In the genomic region with DNA sequence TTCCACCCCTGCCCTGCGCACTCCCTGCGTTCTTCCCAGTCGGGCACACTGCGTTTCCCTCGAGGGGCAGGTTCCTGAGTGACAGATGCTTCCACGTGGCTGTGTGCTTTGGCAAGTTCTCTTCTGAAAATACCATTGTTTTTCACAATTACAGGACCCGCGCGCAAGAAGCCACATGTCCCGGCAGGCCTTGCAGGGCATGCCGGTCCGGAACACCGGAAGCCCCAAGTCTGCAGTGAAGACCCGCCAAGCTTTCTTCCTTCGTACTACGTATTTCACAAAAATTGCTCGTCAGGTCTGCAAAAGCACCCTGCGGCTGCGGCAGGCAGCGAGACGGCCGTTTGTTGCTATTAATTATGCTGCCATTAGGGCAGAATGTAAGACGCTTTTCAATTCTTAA, we compare ENCODE assay signal across 17 mouse cellular contexts. TPM values are rescaled to one million over a fixed set of nuclear protein-coding genes. Genes with fewer than 3 reads are reported as not detected.
DNase-seq lines count a peak whose midpoint lies in the region; ATAC-seq and TF ChIP-seq lines count a peak whose summit lies in the region.
"Had no signal": no experiment of that assay in that cellular context is flagged by ENCODE, and none has a peak within 500 bp of the region (broad histone marks: within the 10 kb centered on the region; RNA-seq: fewer than 3 reads in every experiment).

No protein-coding gene starts in this region.

- no peak for ATAC-seq in midbrain, embryonic 16.5 days
- ATAC-seq in midbrain, postnatal 0 days (ENCODE audit: low FRiP score) = no peak
- peak; percentile 41; the same call in 1 of the 2 replicates for ATAC-seq in forebrain, embryonic 15.5 days (replicated peaks)
- no peak for ATAC-seq in hindbrain, postnatal 0 days
- ATAC-seq: activated CD4-positive, CD25-positive, alpha-beta regulatory T cell, adult 4 months; inflammation-experienced regulatory T-cells, adult 6 months had no signal

- no peaks in the 10 kb centered on the region for H3K27me3 ChIP-seq in midbrain, embryonic 16.5 days (ENCODE audit: control insufficient read depth, insufficient read depth, low read depth, low read length)
- H3K27me3 ChIP-seq in midbrain, postnatal 0 days (ENCODE audit: insufficient read depth, low read length) = no peaks in the 10 kb centered on the region; the same call in 1 of the 2 replicates
- no peaks in the 10 kb centered on the region for H3K27me3 ChIP-seq in forebrain, embryonic 15.5 days
- no peaks in the 10 kb centered on the region for H3K27me3 ChIP-seq in hindbrain, postnatal 0 days (ENCODE audit: insufficient read depth, low read length)

- 65% methylated on average over 23 of the region's 23 CpGs for WGBS in midbrain, embryonic 16.5 days
- 66% methylated on average over 23 of the region's 23 CpGs for WGBS in midbrain, postnatal 0 days
- 38% methylated on average over 23 of the region's 23 CpGs for WGBS in forebrain, embryonic 15.5 days
- WGBS in hindbrain, postnatal 0 days = 46% methylated on average over 23 of the region's 23 CpGs
- 31% methylated on average over 23 of the region's 23 CpGs for WGBS in olfactory bulb, adult 2 months

- 0 out of 2 replicates have a peak overlapping the region, but pooled peaks have one; percentile 14 for H3K4me2 ChIP-seq in midbrain, embryonic 16.5 days (ENCODE audit: low read length)
- H3K4me2 ChIP-seq in midbrain, postnatal 0 days (ENCODE audit: low read depth, low read length, poor library complexity, severe bottlenecking) = no peak overlapping the region; the same call in 1 of the 2 replicates
- H3K4me2 ChIP-seq in forebrain, embryonic 15.5 days (replicated peaks) = peak overlapping the region; percentile 33
- H3K4me2 ChIP-seq in hindbrain, postnatal 0 days (ENCODE audit: low read depth, low read length) = peak overlapping the region; percentile 45
- H3K4me2 ChIP-seq: midbrain, embryonic 11.5 days had no signal

- no peak for TF ChIP-seq CTCF in midbrain, postnatal 0 days (IDR thresholded peaks at IDR 0.05)
- TF ChIP-seq CTCF in hindbrain, postnatal 0 days (IDR thresholded peaks at IDR 0.05; ENCODE audit: low read depth) = no peak
- no peak for TF ChIP-seq CTCF in olfactory bulb, adult 2 months (IDR thresholded peaks at IDR 0.05; ENCODE audit: insufficient read depth, low read depth, low read length)

- TF ChIP-seq POLR2A in olfactory bulb, adult 2 months (IDR thresholded peaks at IDR 0.05; ENCODE audit: insufficient read depth, low read depth, low read length) = no peak

- no peaks in the 10 kb centered on the region for H3K9me3 ChIP-seq in midbrain, embryonic 16.5 days (replicated peaks; ENCODE audit: control insufficient read depth, low read length, poor library complexity, severe bottlenecking)
- no peaks in the 10 kb centered on the region for H3K9me3 ChIP-seq in midbrain, postnatal 0 days (ENCODE audit: low read length)
- H3K9me3 ChIP-seq in forebrain, embryonic 15.5 days = no peaks in the 10 kb centered on the region
- H3K9me3 ChIP-seq in hindbrain, postnatal 0 days (ENCODE audit: low read length) = no peaks in the 10 kb centered on the region

- no peak for DNase-seq in midbrain, postnatal 0 days (ENCODE audit: low spot score)
- DNase-seq in hindbrain, postnatal 0 days (ENCODE audit: low spot score) = peak; percentile 45
- DNase-seq in urinary bladder, postnatal 4 days (ENCODE audit: low spot score in 2 of 2) = no peak
- DNase-seq in ovary, postnatal 10 days (ENCODE audit: low spot score) = no peak
- DNase-seq: cerebellum, postnatal 14 days; kidney, adult 9 months; liver; lung, adult 2 months; lung, postnatal 4 days; thymus, adult 2 months had no signal

- H3K4me3 ChIP-seq in midbrain, embryonic 16.5 days (ENCODE audit: low read depth, low read length) = no peak overlapping the region
- no peak overlapping the region for H3K4me3 ChIP-seq in midbrain, postnatal 0 days (ENCODE audit: low read depth, low read length)
- H3K4me3 ChIP-seq in forebrain, embryonic 15.5 days = peak overlapping the region; percentile 19
- no peak overlapping the region for H3K4me3 ChIP-seq in hindbrain, postnatal 0 days (ENCODE audit: low read length)
- peak overlapping the region; percentile 51 for H3K4me3 ChIP-seq in olfactory bulb, adult 2 months (ENCODE audit: insufficient read depth, low read depth, low read length)
- H3K4me3 ChIP-seq: myocyte had no signal

- no peak overlapping the region for H3K9ac ChIP-seq in midbrain, embryonic 16.5 days (ENCODE audit: low read depth, low read length)
- H3K9ac ChIP-seq in midbrain, postnatal 0 days (replicated peaks; ENCODE audit: low read length, poor library complexity, severe bottlenecking) = no peak overlapping the region
- H3K9ac ChIP-seq in forebrain, embryonic 15.5 days (replicated peaks) = peak overlapping the region; percentile 10; the same call in 1 of the 2 replicates
- H3K9ac ChIP-seq in hindbrain, postnatal 0 days (replicated peaks; ENCODE audit: low read length) = no peak overlapping the region

- no peak overlapping the region for H3K27ac ChIP-seq in midbrain, embryonic 16.5 days (ENCODE audit: low read length)
- no peak overlapping the region for H3K27ac ChIP-seq in midbrain, postnatal 0 days (ENCODE audit: low read depth, low read length)
- H3K27ac ChIP-seq in forebrain, embryonic 15.5 days (replicated peaks) = no peak overlapping the region
- no peak overlapping the region for H3K27ac ChIP-seq in hindbrain, postnatal 0 days
- H3K27ac ChIP-seq in olfactory bulb, adult 2 months (ENCODE audit: insufficient read depth, low read depth, low read length) = no peak overlapping the region

- H3K36me3 ChIP-seq in midbrain, embryonic 16.5 days (ENCODE audit: control insufficient read depth, insufficient read depth, low read length) = no peaks in the 10 kb centered on the region
- H3K36me3 ChIP-seq in midbrain, postnatal 0 days (ENCODE audit: insufficient read depth, low read length) = 0 out of 2 replicates have a peak, but pooled peaks cover 5% of the 10 kb centered on the region
- no peaks in the 10 kb centered on the region for H3K36me3 ChIP-seq in forebrain, embryonic 15.5 days
- H3K36me3 ChIP-seq in hindbrain, postnatal 0 days (ENCODE audit: insufficient read depth, low read length) = no peaks in the 10 kb centered on the region

- H3K4me1 ChIP-seq in midbrain, embryonic 16.5 days (ENCODE audit: control insufficient read depth, insufficient read depth, low read length) = 0 out of 2 replicates have a peak, but pooled peaks cover 2% of the 10 kb centered on the region
- H3K4me1 ChIP-seq in midbrain, postnatal 0 days (ENCODE audit: insufficient read depth, low read length) = no peaks in the 10 kb centered on the region
- H3K4me1 ChIP-seq in forebrain, embryonic 15.5 days = peaks cover 10% of the 10 kb centered on the region
- no peaks in the 10 kb centered on the region for H3K4me1 ChIP-seq in hindbrain, postnatal 0 days (ENCODE audit: insufficient read depth, low read length)
- H3K4me1 ChIP-seq in olfactory bulb, adult 2 months (ENCODE audit: control insufficient read depth, insufficient read depth, low read length) = peaks cover 8% of the 10 kb centered on the region

RNA-seq across cellular contexts. Expression of gene Haao, which starts 55.4 kb away (rescaled TPM):
- 0.23 TPM in 1 of 2 replicates, not detected in the other for polyA plus RNA-seq in midbrain, embryonic 16.5 days (2015; fragmentation: Nextera tagmentation; extraction: Ambion mirVana)
- not detected in 2 replicates for total RNA-seq in midbrain, postnatal 0 days (2014; rRNA removed)
- 0.23 and 0.56 TPM in 2 replicates for polyA plus RNA-seq in midbrain, postnatal 0 days (2015; fragmentation: Nextera tagmentation; extraction: Ambion mirVana)
- polyA plus RNA-seq in forebrain, embryonic 15.5 days (2015; fragmentation: Nextera tagmentation; extraction: Ambion mirVana) = 0.13 TPM in 1 of 2 replicates, not detected in the other
- 0.65 and 1.3 TPM in 2 replicates for total RNA-seq in hindbrain, postnatal 0 days (2014; rRNA removed)
- polyA plus RNA-seq in hindbrain, postnatal 0 days (2015; fragmentation: Nextera tagmentation; extraction: Ambion mirVana) = 0.28 and 0.76 TPM in 2 replicates
- not detected in 2 replicates for polyA plus RNA-seq in olfactory bulb, adult 2 months (2012; ENCODE audit: insufficient read depth, insufficient read length, low replicate concordance, missing spikeins)
- polyA plus RNA-seq: midbrain, embryonic 11.5 days; myocyte had no signal

Comparison
In these comparisons a context has a peak if more than half of its experiments do, and no peak if none do; other contexts are left out.
1. H3K4me3 ChIP-seq: peak in forebrain, embryonic 15.5 days (single experiment) and olfactory bulb, adult 2 months (single experiment); none in midbrain, embryonic 16.5 days (single experiment), midbrain, postnatal 0 days (single experiment) and hindbrain, postnatal 0 days (single experiment).